Mouse (Mus musculus): ENCODE results near the gene Itk.

Gene Itk

GRCm38 (mm10) chr11:46308271-46308974 lies 80.9 kb downstream of the Itk start:
- DNase-seq (ENCODE audit: low read depth, low spot score), result no peak

- no peak for DNase-seq (ENCODE audit: low read depth, low spot score)
Observed at GRCm38 (mm10) chr11:46307768-46308167, 81.5 kb downstream of the Itk start.

GRCm38 (mm10) chr11:46306776-46307175 lies 82.5 kb downstream of the Itk start:
- no peak for DNase-seq (ENCODE audit: low read depth, low spot score)

GRCm38 (mm10) chr11:46305881-46306520 lies 83.3 kb downstream of the Itk start:
- no peak for DNase-seq (ENCODE audit: low read depth, low spot score)

- no peak for DNase-seq (ENCODE audit: low read depth, low spot score)
Observed at GRCm38 (mm10) chr11:46304864-46305710, 84.2 kb downstream of the Itk start.

- DNase-seq (ENCODE audit: low read depth, low spot score), result no peak
Observed at GRCm38 (mm10) chr11:46304093-46304492, 85.2 kb downstream of the Itk start.

- no peak for DNase-seq (ENCODE audit: low read depth, low spot score)
Observed at GRCm38 (mm10) chr11:46302471-46302870, 86.8 kb downstream of the Itk start.

GRCm38 (mm10) chr11:46301579-46302248 lies 87.6 kb downstream of the Itk start:
- DNase-seq (ENCODE audit: low read depth, low spot score), result no peak

GRCm38 (mm10) chr11:46299901-46300300 lies 89.4 kb downstream of the Itk start:
- no peak for DNase-seq (ENCODE audit: low read depth, low spot score)

GRCm38 (mm10) chr11:46298889-46299785 lies 90.2 kb downstream of the Itk start:
- DNase-seq (ENCODE audit: low read depth, low spot score), result no peak

- DNase-seq (ENCODE audit: low read depth, low spot score), result no peak
Observed at GRCm38 (mm10) chr11:46294390-46294789, 94.9 kb downstream of the Itk start.

GRCm38 (mm10) chr11:46293491-46293890 lies 95.8 kb downstream of the Itk start:
- no peak for DNase-seq (ENCODE audit: low read depth, low spot score)

GRCm38 (mm10) chr11:46290988-46291405 lies 98.3 kb downstream of the Itk start:
- DNase-seq (ENCODE audit: low read depth, low spot score), result no peak

- DNase-seq (ENCODE audit: low read depth, low spot score), result no peak
Observed at GRCm38 (mm10) chr11:46289561-46289960, 99.8 kb downstream of the Itk start.

GRCm38 (mm10) chr11:46289022-46289421 lies 100.3 kb downstream of the Itk start:
- DNase-seq (ENCODE audit: low read depth, low spot score), result no peak

GRCm38 (mm10) chr11:46288091-46288490 lies 101.2 kb downstream of the Itk start:
- no peak for DNase-seq (ENCODE audit: low read depth, low spot score)

GRCm38 (mm10) chr11:46286803-46287202 lies 102.5 kb downstream of the Itk start:
- no peak for DNase-seq (ENCODE audit: low read depth, low spot score)

GRCm38 (mm10) chr11:46283800-46284199 lies 105.5 kb downstream of the Itk start:
- DNase-seq (ENCODE audit: low read depth, low spot score), result no peak

- no peak for DNase-seq (ENCODE audit: low read depth, low spot score)
Observed at GRCm38 (mm10) chr11:46282612-46283011, 106.7 kb downstream of the Itk start.

- DNase-seq (ENCODE audit: low read depth, low spot score), result no peak
Observed at GRCm38 (mm10) chr11:46278709-46279108, 110.6 kb downstream of the Itk start.

GRCm38 (mm10) chr11:46278140-46278539 lies 111.2 kb downstream of the Itk start:
- DNase-seq (ENCODE audit: low read depth, low spot score), result no peak
